Mouse (Mus musculus): ENCODE measurements around the gene Slc22a13.

- TF ChIP-seq CTCF (IDR thresholded peaks at IDR 0.05; ENCODE audit: low read depth, low read length) = no peak
- TF ChIP-seq POLR2A (IDR thresholded peaks at IDR 0.05; ENCODE audit: borderline replicate concordance, low read depth, low read length) = no peak
Measured at GRCm38 (mm10) chr9:119149601-119150000, 59.3 kb downstream of the Slc22a13 start.

Measured in bone marrow macrophage, adult 2 months (primary cell).